Mouse (Mus musculus) activated CD4-positive, CD25-positive, alpha-beta regulatory T cell, adult 4 months (primary cell): ENCODE measurements at regions not wholly inside any gene's neighbourhood (a gene's known extent, or its start where the extent isn't known, plus 50 kb on each side); places are given as distances from the start of the nearest gene placed in this dataset.

Experiments
- ATAC-seq: one replicate; pipeline ENCODE4 v1.8.0; 2017

DNA sequence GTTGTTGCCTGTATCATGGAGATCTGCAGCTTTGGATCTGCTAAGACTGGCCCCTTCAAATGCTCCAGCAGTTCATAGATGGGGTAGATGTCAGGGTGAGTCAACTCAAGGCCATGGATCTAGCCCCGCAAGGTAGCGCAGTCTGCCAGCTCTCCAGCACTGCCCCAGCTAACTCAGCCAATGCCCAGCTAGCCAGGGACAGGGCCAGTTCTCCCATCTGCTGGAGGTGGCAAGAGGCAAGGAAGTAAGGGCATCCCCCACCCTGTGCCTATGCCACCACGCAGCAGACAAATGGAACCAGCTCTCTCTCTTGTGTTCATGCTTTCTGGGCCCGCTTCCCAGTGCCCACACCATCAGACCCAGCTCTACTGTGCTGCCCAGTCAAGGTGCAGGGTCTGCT is 102.5 kb downstream of the Foxb1 start:
- ATAC-seq = no peak

DNA sequence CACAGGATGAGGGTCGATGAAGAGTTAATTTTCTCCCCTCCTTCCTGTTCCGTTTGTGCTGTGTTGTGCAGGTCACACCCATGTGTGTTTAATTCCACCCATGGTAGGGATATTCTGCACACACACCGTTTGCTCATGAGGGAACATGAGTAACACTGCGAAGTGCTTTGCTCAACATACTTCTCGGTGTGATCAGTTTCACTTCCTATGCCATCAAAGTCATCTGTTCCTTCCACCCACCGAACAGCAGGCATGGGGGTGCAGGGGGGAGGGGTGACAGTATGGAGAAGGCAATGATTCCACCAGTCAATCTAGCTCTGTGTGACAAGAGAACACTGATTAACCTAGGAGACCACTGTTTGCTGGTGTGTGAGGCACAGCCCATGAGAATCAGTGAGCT is 104.7 kb downstream of the Foxb1 start:
- no peak for ATAC-seq

DNA sequence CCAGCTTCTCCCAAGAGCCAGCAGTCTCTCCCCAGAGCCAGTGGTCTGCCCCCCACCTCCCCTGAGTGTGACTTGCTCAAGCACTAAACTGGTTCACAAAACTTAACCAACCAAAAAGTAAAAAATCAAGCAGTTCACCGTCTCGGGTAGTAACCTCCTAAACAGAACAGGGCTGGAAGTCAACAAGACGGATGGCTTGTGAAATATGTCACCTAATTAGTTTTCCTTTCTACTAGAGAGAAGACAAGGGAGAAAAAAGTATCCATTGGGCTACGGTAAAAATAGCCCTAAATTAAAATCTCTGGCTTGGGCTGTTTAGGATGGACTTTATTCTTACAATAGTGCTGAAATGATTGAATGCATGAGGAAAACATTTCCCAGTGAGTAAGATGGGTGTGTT is 108.6 kb downstream of the Foxb1 start:
- no peak for ATAC-seq

DNA sequence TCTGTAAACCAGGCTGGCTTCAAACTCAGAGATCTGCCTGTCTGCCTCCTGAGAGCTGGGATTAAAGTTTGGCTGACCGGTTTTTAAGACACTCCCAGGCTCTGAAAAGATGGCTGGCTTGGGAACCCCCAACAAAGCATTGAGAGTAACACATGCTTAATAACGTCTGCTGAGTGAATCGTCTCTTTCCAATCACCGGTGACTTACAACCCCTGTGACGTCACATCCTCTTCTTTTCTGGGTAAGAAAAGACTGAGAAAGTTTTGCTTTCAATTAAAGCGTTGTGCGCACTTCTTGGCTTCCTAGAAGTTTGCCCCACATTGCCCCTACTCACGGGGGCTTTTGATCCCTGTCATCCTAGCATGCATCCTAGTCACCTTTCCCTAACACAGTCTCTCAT is 109.1 kb downstream of the Foxb1 start:
- peak; percentile 52 for ATAC-seq

DNA sequence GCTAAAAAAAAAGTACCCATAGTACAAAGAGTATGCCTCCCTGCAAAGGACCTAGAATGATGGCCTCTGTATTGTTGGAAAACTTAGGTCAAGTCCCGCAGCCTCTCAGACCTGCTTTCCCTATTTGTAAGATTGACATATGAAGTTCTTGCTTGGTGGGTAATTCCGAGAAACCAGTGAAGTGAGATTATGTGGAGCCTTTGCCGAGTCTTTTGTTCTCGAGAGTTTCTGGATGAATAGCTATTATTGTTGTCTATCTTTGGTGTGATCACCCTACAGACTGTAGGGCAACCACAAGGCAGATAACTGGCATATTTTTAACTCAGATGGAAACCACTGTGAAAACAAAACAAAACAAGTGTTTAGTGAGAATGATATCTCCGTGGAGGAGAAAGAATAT is 118.1 kb downstream of the Foxb1 start:
- ATAC-seq = no peak

DNA sequence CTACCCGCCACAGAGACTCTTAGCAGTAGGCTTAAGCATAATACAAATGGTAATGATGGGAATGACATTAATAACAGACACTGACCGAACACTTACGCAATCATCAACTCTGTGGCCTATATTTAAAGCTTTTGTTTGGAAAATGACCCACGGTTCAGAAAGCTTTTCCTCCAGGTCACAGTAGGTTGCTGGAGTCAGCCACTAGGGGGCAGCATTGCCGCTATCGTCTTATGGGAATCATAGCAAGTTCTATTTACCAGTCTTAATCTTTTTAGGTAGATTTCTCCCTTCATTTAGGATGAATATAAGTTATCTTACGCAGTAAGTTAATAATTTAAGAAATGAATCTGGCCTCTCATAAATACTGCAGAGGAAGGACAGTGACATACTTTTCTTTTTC is 137.4 kb downstream of the Foxb1 start:
- no peak for ATAC-seq

DNA sequence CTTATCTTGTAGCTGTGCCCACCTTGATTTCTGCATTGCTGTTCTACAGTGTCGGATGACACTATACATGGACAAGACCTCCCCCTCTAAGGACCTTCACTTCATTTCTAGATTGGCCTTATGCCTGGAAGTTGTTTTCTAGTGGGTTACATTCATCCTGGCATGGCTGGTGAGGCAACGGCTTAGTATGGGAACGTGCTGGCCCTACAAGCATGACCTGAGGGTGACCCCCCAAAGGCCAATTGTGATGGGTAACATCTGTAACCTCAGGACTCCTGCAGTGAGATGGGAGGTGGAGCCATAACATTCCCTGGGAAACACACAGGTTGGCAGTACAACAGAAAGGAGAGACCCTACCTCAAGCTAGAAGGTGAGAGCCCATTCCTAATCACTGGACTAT is 139.7 kb downstream of the Foxb1 start:
- no peak for ATAC-seq

DNA sequence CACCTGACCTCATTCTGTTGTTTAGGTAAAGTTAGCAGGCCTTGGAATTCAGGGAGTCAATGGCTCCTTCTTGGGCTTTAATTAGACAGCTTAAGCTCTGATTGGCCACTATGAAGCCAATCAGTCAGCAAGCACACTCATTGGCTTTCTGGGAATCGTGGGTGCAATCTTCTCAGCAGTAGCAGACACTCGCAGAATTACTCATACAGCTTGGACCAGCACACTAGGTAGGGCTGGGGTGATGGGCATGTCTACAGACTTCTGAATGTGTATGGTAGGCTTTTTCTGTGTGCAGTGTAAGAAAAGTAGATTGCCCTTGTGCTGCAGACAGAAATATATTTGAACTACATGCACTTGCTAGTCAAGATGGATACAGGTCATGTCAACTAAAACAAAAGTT is 143.4 kb downstream of the Foxb1 start:
- ATAC-seq = no peak

DNA sequence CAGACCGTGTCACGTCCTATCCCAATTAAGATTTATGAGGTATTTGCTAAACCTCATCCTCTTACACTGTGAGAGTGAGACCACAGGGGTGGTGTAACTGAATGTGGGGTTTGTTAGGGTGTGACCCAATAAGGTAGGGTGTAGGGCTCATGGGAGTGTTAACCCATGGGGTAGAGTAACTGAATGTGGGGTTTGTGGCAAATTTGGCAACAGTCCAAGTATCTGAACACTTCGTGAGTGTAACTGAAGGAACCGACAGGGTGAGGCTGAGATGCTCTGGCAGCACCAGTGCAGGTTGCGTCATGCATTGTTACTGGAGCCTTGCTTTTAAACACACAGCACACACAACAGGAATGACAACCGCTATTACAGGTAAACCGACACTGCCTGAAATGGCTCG is 144.1 kb downstream of the Anxa2 start:
- no peak for ATAC-seq

DNA sequence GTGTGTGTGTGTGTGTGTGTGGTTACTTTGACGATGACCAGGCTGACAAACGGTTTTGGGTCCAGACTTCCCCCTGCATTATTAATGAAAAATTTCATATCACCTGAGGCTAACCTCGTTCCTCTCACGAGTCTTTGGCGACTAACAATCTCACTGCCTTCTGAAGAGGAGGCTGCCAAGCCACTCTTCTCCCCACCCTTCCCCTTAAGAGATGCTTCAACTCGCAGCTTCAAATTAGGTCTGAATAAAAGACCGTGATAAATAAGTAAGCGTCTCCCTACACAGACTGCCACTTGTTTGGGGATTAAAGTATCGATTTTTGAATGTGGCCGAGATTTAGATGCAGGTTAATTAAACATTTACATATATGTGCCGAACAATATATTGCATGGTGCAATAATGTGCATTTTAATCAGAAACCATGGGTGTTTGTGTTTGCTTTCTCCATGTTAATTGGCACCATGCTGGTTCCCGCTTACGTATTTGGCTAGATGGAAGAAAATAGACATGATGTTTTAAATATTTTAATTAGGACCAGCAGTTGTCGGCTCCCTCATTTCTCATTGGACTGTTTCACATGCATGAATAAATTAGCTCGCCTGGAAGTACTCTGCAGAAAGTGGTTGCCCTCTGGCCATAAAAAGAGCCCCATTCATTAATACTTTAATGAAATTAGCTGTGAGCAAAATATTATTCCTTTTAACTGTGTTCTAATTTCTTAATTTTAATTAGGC is 139.1 kb downstream of the Anxa2 start:
- no peak for ATAC-seq

DNA sequence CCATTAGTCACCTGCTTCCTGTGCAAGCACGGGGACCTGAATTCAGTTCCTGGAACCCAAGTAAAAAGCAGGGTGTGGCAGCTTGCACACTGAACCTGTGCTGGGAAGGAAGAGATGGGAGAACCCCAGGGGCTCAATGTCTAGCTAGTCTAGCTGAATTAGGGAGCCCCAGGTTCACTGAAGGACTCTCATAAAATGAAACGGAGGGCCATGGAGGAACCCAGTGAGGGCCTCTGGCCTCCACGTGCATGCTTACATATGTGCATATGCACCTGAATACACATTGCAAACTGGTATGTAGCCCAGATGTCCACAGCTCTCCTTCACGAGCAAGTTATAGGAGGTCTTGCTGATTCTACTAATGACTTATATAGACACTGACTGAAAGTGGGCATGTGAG is 135.4 kb downstream of the Anxa2 start:
- ATAC-seq = no peak

DNA sequence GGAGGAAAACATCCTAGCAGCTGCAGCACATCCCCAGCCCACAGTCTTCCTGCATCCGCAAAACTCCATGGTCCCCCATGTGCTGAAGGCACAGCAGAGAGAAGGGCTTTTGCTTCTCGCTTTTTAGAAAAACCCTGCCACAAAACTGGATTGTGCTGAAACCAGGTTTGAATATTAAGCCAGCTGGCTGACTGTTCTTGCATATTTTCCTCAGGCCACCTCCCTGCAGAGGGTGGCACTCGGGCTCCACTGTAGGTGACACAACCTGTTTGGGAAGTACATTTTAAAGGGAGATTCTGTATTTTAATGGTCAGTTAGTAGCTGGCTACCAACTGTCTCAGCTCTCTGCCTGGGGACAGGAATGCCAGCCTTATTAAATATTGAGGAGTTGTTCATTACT is 133.7 kb downstream of the Anxa2 start:
- no peak for ATAC-seq

DNA sequence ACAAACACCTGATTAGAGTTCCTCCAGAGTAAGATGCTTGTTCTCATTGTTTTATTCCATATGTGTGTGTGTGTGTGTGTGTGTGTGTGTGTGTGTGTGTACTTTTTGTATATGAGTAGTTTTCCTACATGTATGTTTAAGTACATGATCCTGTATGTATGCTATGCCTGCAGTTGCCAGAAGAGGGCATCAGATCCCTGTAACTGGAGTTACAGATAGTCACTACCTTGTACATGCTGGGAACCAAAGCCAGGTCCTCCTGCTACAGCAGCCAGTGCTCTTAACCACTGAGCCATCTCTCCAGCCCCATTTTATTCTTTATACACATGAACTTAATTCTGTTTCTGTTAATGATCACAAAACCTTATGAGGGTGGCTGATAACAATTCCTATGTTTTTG is 127.8 kb downstream of the Anxa2 start:
- ATAC-seq = no peak

DNA sequence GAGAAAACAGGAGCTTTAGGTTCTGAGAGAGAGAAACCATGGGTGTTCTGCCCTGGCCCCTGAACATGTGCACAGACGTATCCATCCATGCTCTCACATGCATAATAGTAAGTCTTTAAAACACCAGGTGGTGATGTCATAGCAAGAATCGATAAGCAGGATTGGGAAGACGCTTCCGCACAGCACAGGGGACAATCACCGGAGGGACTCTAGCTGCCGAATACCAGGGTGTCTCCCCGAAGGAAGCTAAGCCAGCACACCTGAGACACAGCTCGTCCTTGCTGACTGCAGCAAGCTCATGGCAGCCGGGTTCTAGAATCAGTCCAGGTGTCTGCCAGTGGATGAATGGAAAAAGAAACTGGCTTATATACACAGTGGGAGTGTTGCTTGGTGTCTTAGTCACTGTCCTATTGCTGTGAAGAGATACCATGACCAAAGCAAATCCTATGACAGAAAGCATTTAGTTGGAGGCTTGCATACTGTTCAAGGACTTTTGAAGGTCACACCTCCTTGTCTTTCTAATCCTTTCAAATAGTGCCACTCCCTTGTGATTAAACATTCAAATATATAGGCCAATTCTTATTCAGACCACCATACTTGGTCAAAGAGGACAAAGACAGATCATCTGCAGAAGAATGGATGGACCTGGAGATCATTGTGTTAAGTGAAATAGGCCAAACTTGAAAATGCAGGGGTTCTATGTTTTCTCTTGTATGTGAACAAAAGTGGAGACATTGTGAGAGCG is 124.4 kb downstream of the Anxa2 start:
- no peak for ATAC-seq

DNA sequence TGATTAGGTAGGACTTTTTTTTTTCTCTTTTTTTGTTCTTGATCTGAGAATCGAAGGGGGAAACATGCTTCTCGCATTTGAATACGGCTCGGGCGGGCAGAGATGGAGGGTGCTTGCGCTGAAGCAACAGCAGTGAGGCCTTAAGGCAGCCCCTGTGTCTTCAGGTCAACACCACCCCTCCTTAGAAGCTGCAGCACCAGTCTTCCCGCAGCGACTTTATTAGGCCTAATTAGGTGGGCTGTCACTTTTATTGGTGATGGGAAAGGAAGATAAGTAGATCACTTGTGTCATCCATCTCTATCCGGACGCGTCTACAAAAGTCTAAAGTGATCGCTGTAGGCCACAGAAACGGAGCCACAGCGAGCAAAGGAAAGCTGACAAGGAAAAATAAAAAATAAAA is 122.0 kb downstream of the Anxa2 start:
- no peak for ATAC-seq

DNA sequence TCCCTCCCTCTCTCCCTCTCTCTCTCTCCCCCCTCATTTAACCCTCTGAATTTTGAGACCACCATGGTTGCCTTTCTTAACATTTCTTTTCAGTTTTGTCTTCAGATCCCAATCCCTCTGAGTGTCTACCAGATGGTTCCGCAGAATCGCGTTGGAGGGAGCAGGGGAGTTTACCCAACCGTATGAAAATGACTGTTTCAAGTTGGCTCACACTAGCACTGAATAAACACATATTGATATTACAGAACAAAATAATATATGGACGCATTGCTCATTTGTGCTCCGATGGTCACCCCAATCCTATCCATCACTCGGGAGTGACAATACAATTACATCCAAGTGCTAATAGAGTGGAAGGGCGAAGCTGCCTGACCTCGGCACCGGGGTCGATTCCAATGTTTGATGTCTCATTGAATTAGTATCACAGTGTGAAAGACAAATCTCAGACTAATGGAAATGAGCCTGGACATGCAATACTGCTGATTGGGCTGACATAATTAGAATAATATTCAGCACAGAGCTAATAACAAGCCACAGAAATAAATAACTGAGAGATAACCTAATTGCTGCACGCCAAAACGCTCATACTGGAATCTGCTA is 115.3 kb downstream of the Anxa2 start:
- no peak for ATAC-seq

DNA sequence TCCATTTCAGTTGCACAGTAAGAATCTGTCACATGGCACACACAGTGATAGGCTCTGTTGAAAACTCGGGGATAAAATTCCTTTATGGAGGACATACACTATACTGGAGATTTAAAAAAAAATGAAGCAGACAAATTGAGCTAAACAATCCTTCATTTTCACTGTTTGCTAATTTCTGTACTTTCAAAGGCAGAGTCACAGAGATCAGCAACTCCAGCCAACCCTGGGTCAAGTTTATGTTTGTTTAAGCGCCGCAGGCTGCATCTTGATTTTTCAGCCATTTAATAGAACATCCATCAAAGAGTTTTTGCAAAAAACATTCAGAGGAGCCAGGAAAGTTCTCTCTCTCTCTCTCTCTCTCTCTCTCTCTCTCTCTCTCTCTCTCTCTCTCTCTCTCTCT is 114.8 kb downstream of the Anxa2 start:
- ATAC-seq = no peak

DNA sequence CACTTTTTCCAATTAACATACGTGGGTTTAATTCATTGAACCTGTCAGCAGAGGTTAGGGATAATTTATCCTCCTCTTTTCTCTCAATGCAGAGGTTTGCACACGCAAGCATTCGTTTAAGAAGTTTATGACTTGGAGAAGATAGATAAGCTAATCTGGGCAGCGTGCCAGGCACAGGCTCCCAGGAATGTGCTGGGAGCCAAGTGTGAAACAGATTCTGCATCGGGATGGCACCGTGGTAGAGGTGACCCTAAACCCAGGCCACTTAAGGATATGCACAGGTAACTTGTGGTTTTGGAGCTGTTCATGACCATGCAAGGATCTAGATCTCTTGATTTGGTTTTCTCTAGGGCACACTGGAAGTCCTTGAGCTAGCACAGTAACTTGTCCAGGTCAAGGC is 113.6 kb downstream of the Anxa2 start:
- no peak for ATAC-seq

DNA sequence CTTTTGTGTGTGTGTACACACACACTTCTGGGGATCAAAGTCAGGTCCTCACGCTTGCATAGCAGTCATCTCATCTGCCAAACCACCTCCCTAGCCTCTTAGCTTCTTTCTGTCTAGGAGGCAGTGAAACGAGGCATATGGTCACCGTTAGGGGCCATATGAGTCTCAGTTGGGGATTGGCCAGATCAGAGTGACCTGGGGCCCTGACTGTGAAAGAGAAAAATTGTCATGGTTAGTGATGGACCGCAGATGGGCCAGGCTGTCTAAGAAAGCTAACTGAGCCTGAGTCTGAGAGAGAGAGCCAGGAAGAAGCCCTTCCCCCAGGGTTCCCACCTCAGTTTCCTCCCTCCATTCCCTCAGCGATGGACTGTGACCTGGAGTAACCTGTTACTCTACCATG is 89.8 kb downstream of the Anxa2 start:
- ATAC-seq = no peak
